Mouse (Mus musculus): ENCODE measurements around the gene Coro2a.
"Not testable (repeated sequence)": the region's sequence is repeated elsewhere in the genome, so short reads cannot be mapped to it uniquely, and the experiment has no call there.

Coro2a gene

GRCm38 (mm10) chr4:46614641-46615040, 12.6 kb upstream of the Coro2a start:
- DNase-seq (ENCODE audit: inconsistent age in 2 of 2, low spot score in 1 of 2) = no peak

DNA sequence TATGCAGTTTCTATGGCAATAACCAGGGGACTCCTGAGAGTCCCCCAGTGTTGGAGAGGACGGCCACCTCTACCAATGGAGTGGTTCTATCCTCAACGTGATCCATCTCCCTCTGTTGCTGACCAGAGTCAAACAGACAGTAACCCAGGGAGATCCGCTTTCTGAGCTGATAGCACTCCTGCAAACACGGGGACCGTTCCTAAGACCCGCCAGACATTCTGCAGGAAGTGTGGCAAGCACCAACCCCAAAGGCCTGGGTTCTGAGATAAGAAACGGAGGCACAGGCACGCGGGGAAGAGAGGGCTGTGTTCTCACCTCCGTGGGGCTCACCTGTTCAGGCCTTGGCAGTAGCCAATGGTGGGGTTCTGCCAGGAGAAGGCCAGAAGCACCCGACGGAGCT, 11.6 kb upstream of the Coro2a start:
- DNase-seq (ENCODE audit: inconsistent age in 2 of 2, low spot score in 1 of 2) = no peak

GRCm38 (mm10) chr4:46611181-46611580, 9.2 kb upstream of the Coro2a start:
- peak; percentile 81 to 96 for DNase-seq (ENCODE audit: inconsistent age in 2 of 2, low spot score in 1 of 2)

DNA sequence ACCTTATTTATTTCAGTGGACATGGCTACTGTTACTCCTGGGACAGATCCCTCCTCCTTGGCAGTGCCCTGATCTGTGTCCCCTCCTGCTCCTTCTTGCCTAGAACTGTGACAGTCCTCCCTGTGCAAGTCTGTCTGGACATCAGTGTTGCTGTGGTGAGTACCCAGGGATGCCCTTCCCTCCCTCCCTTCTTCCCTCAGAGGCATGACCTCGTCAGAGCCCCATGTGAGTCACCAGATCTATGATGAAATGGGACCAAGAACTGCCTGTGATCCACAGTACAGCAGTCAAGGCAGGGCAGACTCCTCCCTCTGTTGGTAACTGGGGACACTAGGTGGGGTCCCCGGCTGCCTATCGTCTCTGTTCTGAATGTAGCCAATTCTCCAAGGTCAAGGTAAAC, 5.6 kb upstream of the Coro2a start:
- peak; percentile 79 to 88 for DNase-seq (ENCODE audit: inconsistent age in 2 of 2, low spot score in 1 of 2)

- no peak for DNase-seq (ENCODE audit: inconsistent age in 2 of 2, low spot score in 1 of 2)
These were observed 3.4 kb upstream of the Coro2a start for GRCm38 (mm10) chr4:46605451-46605850.

DNA sequence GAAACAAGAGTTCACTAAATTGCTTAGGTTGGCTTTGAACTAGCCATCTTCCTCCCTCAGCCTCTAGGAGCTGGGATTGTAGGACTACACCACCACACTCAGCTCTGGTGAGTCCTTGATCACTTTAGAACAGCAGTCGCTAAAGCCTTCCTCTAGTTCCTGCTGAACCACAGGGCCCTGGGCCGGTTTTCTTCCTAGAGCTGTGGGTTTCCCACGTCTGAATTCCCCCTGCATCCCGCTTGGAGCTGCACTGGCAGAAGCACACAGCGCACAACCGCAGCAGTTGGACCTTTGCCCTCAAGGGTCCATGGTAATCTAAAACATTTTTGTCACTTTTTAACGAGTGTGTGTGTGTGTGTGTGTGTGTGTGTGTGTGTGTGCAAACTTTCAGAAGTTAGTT, 702 bp upstream of the Coro2a start:
- peak in 1 of 2 experiments; percentile 24 for DNase-seq (ENCODE audit: inconsistent age in 2 of 2, low spot score in 1 of 2)

DNA sequence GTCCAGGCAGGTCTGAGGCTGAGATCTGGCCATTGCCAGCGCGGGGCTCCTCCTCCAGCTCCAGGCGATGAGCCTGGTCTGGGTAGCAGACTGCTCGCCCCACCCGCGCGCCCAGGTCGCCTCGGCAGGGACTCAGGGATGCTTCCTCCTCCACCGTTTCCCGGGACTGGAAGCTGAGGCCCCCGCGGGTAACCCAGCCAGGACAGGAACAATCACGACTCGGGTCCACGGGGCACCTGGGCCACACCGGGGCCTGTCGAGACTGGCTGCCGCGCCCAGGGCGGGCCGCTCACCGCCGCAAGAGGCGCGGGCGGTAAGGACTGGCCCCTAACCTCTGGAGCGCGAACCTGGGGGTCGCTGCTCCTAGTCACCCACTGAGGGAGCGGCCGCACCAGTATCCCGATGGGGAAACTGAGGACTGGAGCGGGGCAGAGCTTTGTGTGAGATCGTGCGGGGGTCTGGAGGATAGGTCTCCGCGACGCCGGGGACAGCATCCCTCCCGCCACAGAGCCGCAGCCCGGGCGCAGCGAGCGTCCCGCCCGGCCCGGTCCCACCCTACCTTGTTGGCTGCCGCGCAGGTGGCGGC, 651 bp downstream of the Coro2a start:
- peak; percentile 57 to 69 for DNase-seq (ENCODE audit: inconsistent age in 2 of 2, low spot score in 1 of 2)

DNA sequence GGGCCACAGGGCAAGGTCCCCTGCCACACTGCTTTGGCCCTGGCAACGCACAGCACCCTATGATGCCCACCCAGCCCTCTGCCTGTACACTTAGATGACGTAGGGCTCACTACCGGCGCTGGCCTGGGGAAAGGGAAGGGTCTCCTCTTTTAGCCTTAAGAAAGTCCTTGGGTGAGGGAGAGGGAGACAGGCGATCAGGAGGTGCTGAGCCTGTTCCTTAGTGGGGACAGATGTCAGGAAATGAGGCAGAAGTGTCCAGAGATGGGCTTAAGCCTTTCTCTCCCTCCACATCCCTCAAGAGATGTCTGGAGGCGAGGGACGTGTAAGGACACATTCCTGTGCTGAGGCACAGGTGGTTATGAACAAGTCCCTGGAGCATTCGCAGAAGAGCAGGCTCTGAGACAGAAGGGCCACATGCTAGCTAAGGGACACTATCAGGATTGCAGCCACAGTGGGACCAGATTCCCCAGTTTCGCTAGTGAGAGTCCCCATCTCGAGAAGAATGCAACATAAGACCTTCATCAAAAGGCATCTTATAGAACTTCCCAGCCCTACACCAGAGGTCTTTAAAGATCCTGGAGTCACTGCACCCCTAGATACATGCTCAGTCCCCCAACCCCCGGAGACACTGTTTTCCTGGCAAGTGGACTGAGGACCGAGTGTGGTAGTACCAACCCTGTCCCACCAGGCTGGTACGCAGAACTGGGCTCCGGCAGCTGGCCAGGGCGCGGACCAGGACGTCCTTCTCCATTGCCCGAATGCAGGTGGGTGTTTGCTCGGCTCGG, 1.3 kb downstream of the Coro2a start:
- peak in 1 of 2 experiments; percentile 7 for DNase-seq (ENCODE audit: inconsistent age in 2 of 2, low spot score in 1 of 2)

GRCm38 (mm10) chr4:46599609-46600008, 2.4 kb downstream of the Coro2a start:
- DNase-seq (ENCODE audit: inconsistent age in 2 of 2, low spot score in 1 of 2) = not testable (repeated sequence)

- no peak for DNase-seq (ENCODE audit: inconsistent age in 2 of 2, low spot score in 1 of 2)
These were observed 3.0 kb downstream of the Coro2a start for GRCm38 (mm10) chr4:46598981-46599380.

DNA sequence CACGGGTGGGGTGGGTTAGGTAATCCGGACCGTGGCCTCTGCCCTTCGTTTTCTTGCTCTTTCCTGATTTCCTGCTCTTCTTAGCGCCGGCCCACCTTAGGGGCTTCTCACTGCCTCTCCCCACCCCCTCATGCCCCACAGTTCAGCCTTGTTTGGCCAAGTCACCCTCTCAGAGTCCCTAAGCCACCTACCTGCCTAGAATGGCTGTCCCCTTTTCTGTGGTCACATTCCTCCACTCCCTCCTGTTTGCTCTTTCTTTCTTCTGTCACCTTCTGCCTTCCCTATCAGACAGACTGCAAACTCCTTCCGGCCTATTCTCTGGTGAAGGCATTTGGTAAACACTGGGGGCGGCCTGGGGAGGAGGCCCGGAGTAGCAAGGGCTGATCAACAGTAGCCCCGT, 3.9 kb downstream of the Coro2a start:
- DNase-seq (ENCODE audit: inconsistent age in 2 of 2, low spot score in 1 of 2) = no peak

GRCm38 (mm10) chr4:46597286-46597961, 4.6 kb downstream of the Coro2a start:
- no peak for DNase-seq (ENCODE audit: inconsistent age in 2 of 2, low spot score in 1 of 2)

GRCm38 (mm10) chr4:46596398-46596797, 5.6 kb downstream of the Coro2a start:
- DNase-seq (ENCODE audit: inconsistent age in 2 of 2, low spot score in 1 of 2) = peak; percentile 45 to 54

DNA sequence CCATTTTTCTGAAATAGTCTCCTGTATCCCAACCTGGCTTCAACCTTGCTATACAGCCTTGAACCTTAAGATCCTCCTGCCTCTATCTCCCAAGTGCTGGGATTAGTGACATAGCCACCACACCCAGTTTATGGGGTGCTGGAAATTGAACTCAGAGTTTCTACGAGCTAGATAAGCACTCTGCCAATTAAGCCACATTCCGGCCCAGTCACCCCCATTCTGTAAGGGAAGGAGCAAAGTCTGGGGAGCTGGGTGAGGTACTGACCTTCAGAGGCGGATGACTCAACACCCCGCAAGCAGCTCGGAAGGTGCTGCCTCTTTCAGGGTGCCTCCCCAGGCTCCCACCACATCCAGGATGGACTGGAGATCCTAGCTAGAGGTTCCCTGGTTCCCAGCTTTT, 7.9 kb downstream of the Coro2a start:
- no peak for DNase-seq (ENCODE audit: inconsistent age in 2 of 2, low spot score in 1 of 2)

GRCm38 (mm10) chr4:46593472-46593871, 8.5 kb downstream of the Coro2a start:
- no peak for DNase-seq (ENCODE audit: inconsistent age in 2 of 2, low spot score in 1 of 2)

GRCm38 (mm10) chr4:46591833-46592520, 10.0 kb downstream of the Coro2a start:
- DNase-seq (ENCODE audit: inconsistent age in 2 of 2, low spot score in 1 of 2) = peak; percentile 19 to 58

- no peak for DNase-seq (ENCODE audit: inconsistent age in 2 of 2, low spot score in 1 of 2)
These were observed 11.2 kb downstream of the Coro2a start for GRCm38 (mm10) chr4:46590810-46591209.

DNA sequence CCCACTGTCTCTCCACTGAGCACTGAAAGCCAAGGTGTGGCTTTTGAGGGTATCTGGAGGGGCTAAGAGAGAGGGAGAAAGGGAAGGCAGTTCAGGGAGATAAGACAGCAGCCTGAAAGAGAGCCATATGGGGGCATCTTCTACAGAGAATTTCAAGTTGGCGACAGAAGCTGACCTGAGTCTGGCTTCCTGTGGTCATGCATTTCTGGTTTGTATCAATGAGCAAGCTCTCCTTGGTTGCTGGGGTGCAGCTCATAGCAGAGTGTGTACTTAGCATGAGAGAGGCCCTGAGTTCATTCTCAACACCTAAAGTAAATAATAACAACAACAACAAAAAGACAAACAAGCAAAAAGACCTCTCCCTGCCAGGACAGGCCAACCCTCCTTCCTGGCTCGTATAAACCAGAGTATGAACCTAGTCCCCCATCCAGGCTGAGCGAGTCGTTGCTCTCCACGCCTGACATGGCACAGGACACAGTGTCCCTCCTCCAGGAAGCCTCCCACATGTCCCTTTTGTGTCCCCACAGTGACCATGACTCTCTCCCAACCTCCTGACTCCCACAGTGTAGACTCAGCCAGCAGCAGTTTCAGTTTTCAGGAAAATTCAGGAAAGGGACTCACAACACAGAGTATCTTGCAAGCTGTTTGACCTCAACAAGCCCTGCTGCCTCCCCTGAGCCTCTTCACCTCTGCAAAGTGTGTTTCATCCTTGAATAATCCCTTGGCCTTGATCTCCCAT, 11.9 kb downstream of the Coro2a start:
- peak in 1 of 2 experiments; percentile 11 for DNase-seq (ENCODE audit: inconsistent age in 2 of 2, low spot score in 1 of 2)

GRCm38 (mm10) chr4:46589151-46589550, 12.9 kb downstream of the Coro2a start:
- DNase-seq (ENCODE audit: inconsistent age in 2 of 2, low spot score in 1 of 2) = no peak

- DNase-seq (ENCODE audit: inconsistent age in 2 of 2, low spot score in 1 of 2) = no peak
These were observed 15.5 kb downstream of the Coro2a start for GRCm38 (mm10) chr4:46586473-46586872.

DNA sequence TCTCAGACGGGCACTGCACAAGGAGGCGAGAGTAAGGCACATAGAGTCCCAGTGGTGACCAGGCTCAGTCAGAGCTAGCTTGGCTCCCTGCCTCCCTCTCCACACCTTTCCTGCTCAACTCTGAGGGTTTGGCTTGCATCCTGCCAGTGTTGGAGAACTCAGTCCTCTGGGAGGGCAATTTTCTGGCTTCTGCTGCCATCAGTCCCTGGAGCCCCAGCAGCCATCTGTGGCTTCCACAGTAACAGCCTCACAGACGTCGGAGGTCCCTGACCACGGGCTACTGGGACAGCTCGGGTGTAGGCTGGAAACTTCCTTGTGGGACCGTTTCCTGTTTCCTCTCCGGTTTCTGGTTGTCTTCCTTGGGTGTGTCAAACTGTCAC, 16.2 kb downstream of the Coro2a start:
- DNase-seq (ENCODE audit: inconsistent age in 2 of 2, low spot score in 1 of 2) = no peak
